Mouse (Mus musculus): Measurements from ENCODE around the gene Lta. TPM values are rescaled to one million over a fixed set of nuclear protein-coding genes. Genes with fewer than 3 reads are reported as not detected.

Gene Lta
- not detected in 2 replicates for polyA plus RNA-seq (2016; fragmentation: Nextera tagmentation; extraction: Ambion mirVana)

- no peak for ATAC-seq (ENCODE audit: insufficient number of reproducible peaks, insufficient read depth, low FRiP score, low TSS enrichment, low read depth)
- H3K4me3 ChIP-seq (replicated peaks), result no peak within 1 kb of the TSS
- 0 out of 2 replicates have a peak, but pooled peaks cover 6% of the 10 kb centered on the region for H3K4me1 ChIP-seq (replicated peaks)
- peaks cover 58% of the 10 kb centered on the region for H3K27me3 ChIP-seq
- H3K4me2 ChIP-seq, result no peak within 1 kb of the TSS
- H3K27ac ChIP-seq, result no peak within 1 kb of the TSS
- 27% methylated on average over 20 of the region's 20 CpGs for WGBS
- H3K36me3 ChIP-seq, result no peaks in the 10 kb centered on the region
- H3K9me3 ChIP-seq, result no peaks in the 10 kb centered on the region
- no peak within 1 kb of the TSS; the same call in 1 of the 2 replicates for H3K9ac ChIP-seq (replicated peaks)
Observed at GRCm38 (mm10) chr17:35204494-35205379, at the start of gene Lta. Gene Lta, minus strand, starts transcription at chr17:35205351.

- no peaks in the 10 kb centered on the region for H3K4me1 ChIP-seq (replicated peaks)
- H3K4me3 ChIP-seq (replicated peaks), result no peak overlapping the region
- H3K27ac ChIP-seq, result no peak overlapping the region
- peaks cover 6% of the 10 kb centered on the region for H3K27me3 ChIP-seq
- no peak overlapping the region for H3K9ac ChIP-seq (replicated peaks)
- peaks cover 49% of the 10 kb centered on the region for H3K36me3 ChIP-seq
- no peak overlapping the region for H3K4me2 ChIP-seq
- no peaks in the 10 kb centered on the region for H3K9me3 ChIP-seq
- 59% methylated on average over 11 of the region's 11 CpGs for WGBS
- no peak for ATAC-seq (ENCODE audit: insufficient number of reproducible peaks, insufficient read depth, low FRiP score, low TSS enrichment, low read depth)
Observed at GRCm38 (mm10) chr17:35254241-35255098, 49.3 kb upstream of the Lta start.

DNA sequence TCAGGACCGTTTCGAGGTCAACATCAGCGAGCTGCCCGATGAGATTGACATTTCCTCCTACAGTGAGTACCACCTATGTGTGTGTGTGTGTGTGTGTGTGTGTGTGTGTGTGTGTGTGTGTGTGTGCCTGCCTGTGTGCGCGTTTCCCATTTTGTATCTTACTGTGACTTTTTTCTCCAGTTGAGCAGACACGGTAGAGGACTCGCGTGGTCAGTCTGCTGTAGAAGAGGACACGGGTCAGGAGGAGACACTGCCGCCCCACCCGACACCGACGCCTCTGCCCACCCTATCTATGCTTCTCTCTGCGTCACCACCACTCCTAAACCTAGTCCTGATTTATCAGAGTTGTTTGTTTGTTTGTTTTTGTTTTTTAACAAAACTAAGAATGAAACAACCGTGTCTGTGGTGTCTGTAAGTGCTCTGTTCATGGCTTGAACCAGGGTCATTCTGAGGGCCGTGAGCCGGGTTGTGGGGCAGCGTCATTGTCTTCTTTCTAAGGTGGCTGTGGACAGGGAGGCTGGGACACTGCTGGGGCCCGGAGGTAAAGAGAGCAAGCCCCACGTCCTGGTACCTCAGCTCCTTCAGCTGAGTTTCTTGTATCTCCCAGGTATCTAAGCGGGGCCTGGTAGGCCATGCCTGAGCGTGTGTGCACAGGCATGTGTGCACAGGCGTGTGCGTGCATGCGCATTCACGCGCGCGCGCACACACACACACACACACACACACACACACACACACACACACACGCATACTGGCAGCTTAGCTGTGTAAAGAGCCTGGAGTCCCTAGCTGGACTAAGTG is 48.3 kb upstream of the Lta start:
- H3K9me3 ChIP-seq, result no peaks in the 10 kb centered on the region
- H3K27ac ChIP-seq, result no peak overlapping the region
- no peaks in the 10 kb centered on the region for H3K4me1 ChIP-seq (replicated peaks)
- 89% methylated on average over 32 of the region's 32 CpGs for WGBS
- ATAC-seq (ENCODE audit: insufficient number of reproducible peaks, insufficient read depth, low FRiP score, low TSS enrichment, low read depth), result no peak
- H3K4me2 ChIP-seq, result no peak overlapping the region
- peaks cover 58% of the 10 kb centered on the region for H3K36me3 ChIP-seq
- no peaks in the 10 kb centered on the region; the same call in 1 of the 2 replicates for H3K27me3 ChIP-seq
- H3K9ac ChIP-seq (replicated peaks), result no peak overlapping the region
- H3K4me3 ChIP-seq (replicated peaks), result no peak overlapping the region

GRCm38 (mm10) chr17:35252619-35253292 is 47.6 kb upstream of the Lta start:
- Histone ChIP-seq H3K27ac (no peak overlapping the region), H3K36me3 (peaks cover 66% of the 10 kb centered on the region), H3K4me3 (replicated peaks) (no peak overlapping the region), H3K9ac (replicated peaks) (no peak overlapping the region), H3K27me3 (no peaks in the 10 kb centered on the region; the same call in 1 of the 2 replicates), H3K4me1 (replicated peaks) (no peaks in the 10 kb centered on the region), H3K9me3 (no peaks in the 10 kb centered on the region), H3K4me2 (no peak overlapping the region)
- WGBS, result 89% methylated on average over 18 of the region's 18 CpGs
- no peak for ATAC-seq (ENCODE audit: insufficient number of reproducible peaks, insufficient read depth, low FRiP score, low TSS enrichment, low read depth)

GRCm38 (mm10) chr17:35251981-35252380 is 46.8 kb upstream of the Lta start:
- H3K27me3 ChIP-seq, result no peaks in the 10 kb centered on the region; the same call in 1 of the 2 replicates
- no peak overlapping the region for H3K4me3 ChIP-seq (replicated peaks)
- H3K4me2 ChIP-seq, result no peak overlapping the region
- no peak overlapping the region for H3K9ac ChIP-seq (replicated peaks)
- H3K9me3 ChIP-seq, result no peaks in the 10 kb centered on the region
- ATAC-seq (ENCODE audit: insufficient number of reproducible peaks, insufficient read depth, low FRiP score, low TSS enrichment, low read depth), result no peak
- WGBS, result 81% methylated on average over 5 of the region's 5 CpGs
- no peaks in the 10 kb centered on the region for H3K4me1 ChIP-seq (replicated peaks)
- H3K36me3 ChIP-seq, result peaks cover 73% of the 10 kb centered on the region
- H3K27ac ChIP-seq, result no peak overlapping the region

GRCm38 (mm10) chr17:35251162-35251719 is 46.1 kb upstream of the Lta start:
- H3K27ac ChIP-seq, result no peak overlapping the region
- no peak for ATAC-seq (ENCODE audit: insufficient number of reproducible peaks, insufficient read depth, low FRiP score, low TSS enrichment, low read depth)
- H3K4me2 ChIP-seq, result no peak overlapping the region
- H3K4me3 ChIP-seq (replicated peaks), result no peak overlapping the region
- H3K4me1 ChIP-seq (replicated peaks), result no peaks in the 10 kb centered on the region; the same call in 1 of the 2 replicates
- peaks cover 81% of the 10 kb centered on the region for H3K36me3 ChIP-seq
- no peaks in the 10 kb centered on the region for H3K27me3 ChIP-seq
- 85% methylated on average over 15 of the region's 15 CpGs for WGBS
- H3K9me3 ChIP-seq, result no peaks in the 10 kb centered on the region
- no peak overlapping the region for H3K9ac ChIP-seq (replicated peaks)

GRCm38 (mm10) chr17:35250348-35251120 is 45.4 kb upstream of the Lta start:
- Histone ChIP-seq H3K36me3 (peaks cover 88% of the 10 kb centered on the region), H3K4me1 (replicated peaks) (peaks cover 3% of the 10 kb centered on the region; the same call in 1 of the 2 replicates), H3K9me3 (no peaks in the 10 kb centered on the region), H3K4me2 (no peak overlapping the region), H3K9ac (replicated peaks) (no peak overlapping the region; the same call in 1 of the 2 replicates), H3K4me3 (replicated peaks) (no peak overlapping the region), H3K27me3 (no peaks in the 10 kb centered on the region), H3K27ac (no peak overlapping the region)
- WGBS, result 88% methylated on average over 3 of the region's 3 CpGs
- no peak for ATAC-seq (ENCODE audit: insufficient number of reproducible peaks, insufficient read depth, low FRiP score, low TSS enrichment, low read depth)

DNA sequence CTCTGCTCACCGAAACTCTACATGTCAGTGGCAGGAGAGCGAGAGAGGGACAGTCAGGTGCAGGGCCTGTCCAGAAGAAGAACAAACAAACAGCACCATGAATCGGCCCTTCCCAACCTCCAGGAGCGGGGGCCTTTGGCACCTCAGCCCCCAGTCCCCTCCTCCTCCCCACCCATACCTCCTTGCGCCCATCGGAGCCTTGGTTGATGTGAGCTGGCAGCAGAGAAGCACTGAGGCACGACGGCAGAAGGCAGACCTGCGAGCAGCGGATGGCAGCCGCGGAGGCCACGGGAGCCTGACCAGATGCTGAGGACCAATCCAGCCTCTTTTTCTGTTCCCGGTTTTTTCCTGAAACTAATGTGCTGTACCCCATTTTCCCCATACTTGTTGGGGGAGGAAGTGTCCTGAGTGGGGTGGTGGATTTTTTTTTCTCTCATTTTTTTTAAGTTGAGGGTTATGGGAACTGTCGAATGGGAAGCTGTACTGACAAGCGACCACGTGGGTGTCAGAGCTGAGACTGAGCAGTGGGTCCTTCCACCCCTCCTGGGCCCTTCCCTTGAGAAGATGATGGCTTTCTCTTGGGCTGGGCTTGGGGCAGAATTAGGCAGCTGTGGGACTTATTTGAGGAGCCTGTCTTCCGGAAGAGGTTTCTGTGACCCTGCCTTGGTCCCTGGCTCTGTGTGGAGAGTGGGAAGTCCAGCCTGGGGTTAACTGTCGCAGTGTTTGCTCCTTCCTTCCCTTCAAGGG is 44.5 kb upstream of the Lta start:
- H3K4me3 ChIP-seq (replicated peaks), result no peak overlapping the region
- H3K36me3 ChIP-seq, result peaks cover 97% of the 10 kb centered on the region
- no peak overlapping the region for H3K9ac ChIP-seq (replicated peaks)
- H3K4me2 ChIP-seq, result no peak overlapping the region
- H3K27ac ChIP-seq, result no peak overlapping the region
- 91% methylated on average over 19 of the region's 19 CpGs for WGBS
- H3K4me1 ChIP-seq (replicated peaks), result peaks cover 13% of the 10 kb centered on the region
- H3K9me3 ChIP-seq, result no peaks in the 10 kb centered on the region
- H3K27me3 ChIP-seq, result no peaks in the 10 kb centered on the region
- no peak for ATAC-seq (ENCODE audit: insufficient number of reproducible peaks, insufficient read depth, low FRiP score, low TSS enrichment, low read depth)

GRCm38 (mm10) chr17:35248986-35249385 is 43.8 kb upstream of the Lta start:
- ATAC-seq (ENCODE audit: insufficient number of reproducible peaks, insufficient read depth, low FRiP score, low TSS enrichment, low read depth), result no peak
- Histone ChIP-seq H3K27me3 (no peaks in the 10 kb centered on the region), H3K9ac (replicated peaks) (no peak overlapping the region), H3K4me1 (replicated peaks) (peaks cover 19% of the 10 kb centered on the region), H3K36me3 (peaks cover 99% of the 10 kb centered on the region), H3K4me3 (replicated peaks) (no peak overlapping the region), H3K27ac (no peak overlapping the region), H3K4me2 (no peak overlapping the region), H3K9me3 (no peaks in the 10 kb centered on the region)
- 88% methylated on average over 14 of the region's 14 CpGs for WGBS
